Mouse (Mus musculus) cerebellum, postnatal 25 days (tissue): ENCODE measurements around the gene Pzp.
A peak's percentile ranks its signal among the peaks of the same experiment; 100 is the strongest.

Experiments used
- DNase-seq, 2 experiments: peaks; one replicate each; pipeline ENCODE4 v3.0.0; 2021; ENCODE audit warnings: mixed read lengths in 2 of 2

Gene Pzp

DNA sequence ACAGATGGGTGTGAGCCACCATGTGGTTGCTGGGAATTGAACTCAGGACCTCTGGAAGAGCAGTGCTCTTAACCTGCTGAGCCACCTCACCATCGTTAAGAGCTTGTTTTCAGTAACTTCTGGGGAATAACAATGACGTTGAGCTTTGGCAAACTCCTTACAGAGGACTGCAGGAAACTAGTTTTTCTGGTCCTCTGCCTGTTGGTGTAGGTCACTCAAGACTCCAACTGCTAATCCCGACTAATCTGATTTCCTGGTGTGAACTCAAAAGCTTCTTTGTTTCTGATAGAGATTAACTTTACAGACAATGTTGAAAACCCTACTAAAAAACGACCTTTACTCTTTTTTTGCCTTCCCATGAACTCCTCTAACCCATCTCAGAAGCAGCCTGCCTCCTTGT is 49.0 kb downstream of the Pzp start:
- DNase-seq = no peak

DNA sequence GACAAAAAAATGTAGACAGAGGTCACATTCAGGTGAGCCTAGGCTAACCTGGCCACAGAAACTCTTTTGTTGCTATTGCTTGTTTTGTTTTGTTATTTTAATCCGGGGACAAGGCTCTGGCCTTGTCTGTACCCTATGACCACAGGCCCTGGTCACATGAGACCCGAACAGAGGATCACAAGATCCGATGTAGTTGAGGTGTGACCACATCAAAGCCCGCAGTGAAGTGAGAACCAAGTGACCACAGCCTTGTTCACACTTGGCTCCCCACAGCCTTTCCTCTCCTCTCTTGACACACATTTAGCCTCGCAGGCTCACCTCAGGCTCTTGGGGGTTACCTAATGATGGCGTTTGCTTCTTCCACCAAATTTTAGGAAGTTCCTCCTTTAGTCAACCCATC is 52.4 kb downstream of the Pzp start:
- no peak for DNase-seq

DNA sequence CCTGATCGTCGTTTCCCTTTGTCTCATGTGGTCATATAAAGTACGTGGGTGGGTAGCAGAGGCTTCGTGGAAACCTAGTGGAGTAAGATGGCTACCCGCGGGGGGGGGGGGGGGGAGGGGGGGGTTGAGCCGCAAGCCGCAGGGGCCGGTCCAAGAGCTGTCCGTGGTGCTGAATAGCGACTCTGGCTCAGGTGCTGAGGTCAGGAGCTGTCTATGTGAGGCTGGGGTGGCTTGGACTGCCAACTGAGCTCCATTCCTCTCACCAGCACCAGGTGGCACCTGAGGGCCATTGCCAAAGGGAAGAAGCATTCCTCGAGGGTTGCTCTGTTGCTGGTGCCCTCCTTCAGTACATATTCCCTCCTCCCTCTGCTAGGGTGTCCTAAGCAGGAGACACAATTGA is 57.1 kb downstream of the Pzp start:
- DNase-seq = peak in 1 of 2 experiments; percentile 18

DNA sequence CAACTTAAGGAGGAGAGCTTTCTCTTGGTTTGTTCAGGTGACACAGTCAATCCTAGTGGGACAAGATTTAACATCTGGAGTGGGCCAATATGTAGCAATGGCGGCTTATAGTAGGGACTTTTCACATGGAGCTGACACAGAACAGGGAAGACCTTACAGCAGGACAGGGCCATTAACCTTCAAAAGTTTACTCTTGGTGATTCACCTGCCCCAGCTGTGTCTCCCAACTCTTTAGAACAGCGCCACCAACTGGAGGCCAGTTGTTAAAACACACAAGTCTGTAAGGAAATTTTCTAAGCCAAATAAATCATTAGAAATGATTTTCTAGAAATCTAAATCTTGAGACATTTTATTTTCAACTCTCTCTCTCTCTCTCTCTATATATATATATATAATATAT is 59.2 kb downstream of the Pzp start:
- DNase-seq = peak in 1 of 2 experiments; percentile 9

DNA sequence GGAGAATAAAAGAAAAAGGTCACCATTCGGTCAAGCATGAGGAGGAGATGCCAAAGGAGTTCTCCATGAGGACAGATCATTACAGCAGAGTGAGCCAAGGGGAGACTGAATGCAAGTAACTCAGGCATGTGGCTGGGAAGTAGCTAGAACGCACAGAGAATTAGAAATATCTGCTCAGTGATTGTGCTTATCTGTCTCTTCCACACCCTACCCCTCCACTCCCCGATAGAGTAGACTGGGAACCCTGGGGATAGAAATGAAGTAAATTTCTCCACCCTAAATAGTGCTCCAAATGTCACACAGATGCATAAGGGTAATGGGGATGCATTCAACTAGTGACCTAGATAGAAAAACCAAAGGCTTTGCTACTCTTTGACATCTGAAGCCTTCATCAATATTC is 60.0 kb downstream of the Pzp start:
- no peak for DNase-seq

DNA sequence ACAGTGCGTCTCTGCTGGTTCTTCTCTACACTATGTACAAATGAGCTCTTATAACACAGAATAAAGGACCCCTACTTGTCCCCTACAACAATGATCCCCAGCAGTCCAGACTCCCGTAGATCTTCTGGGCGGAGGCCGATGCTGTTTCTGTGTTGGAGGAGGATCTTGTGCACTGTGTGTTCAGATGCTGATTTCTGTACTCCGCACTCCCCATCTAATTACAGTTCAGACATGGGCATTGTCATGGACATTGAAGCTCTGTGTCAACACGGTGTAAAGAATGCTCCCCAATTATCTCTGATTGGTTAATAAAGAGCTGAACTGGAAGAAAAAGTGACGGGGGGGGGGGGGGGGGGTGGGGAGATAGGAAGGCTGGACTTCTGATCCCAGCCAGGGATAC is 60.5 kb downstream of the Pzp start:
- DNase-seq = no peak

DNA sequence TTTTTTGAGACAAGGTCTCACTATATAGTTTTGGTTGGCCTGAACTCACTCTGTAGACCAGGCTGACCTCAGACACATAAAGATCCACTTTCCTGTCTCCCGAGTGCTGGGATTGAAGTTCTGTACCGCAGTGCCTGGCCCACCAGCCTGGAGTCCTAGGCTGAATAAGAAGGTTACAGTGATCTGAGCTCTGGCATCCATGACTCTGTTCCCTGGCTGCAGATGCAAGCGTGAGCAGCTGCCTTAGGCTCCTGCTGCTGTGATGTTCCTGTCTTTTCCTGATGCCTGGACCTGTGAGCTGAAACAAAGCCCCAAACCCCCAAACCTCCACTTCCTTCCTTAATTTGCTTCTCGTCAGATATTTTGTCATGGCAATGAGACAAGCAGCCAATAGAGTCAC is 61.5 kb downstream of the Pzp start:
- DNase-seq = no peak

DNA sequence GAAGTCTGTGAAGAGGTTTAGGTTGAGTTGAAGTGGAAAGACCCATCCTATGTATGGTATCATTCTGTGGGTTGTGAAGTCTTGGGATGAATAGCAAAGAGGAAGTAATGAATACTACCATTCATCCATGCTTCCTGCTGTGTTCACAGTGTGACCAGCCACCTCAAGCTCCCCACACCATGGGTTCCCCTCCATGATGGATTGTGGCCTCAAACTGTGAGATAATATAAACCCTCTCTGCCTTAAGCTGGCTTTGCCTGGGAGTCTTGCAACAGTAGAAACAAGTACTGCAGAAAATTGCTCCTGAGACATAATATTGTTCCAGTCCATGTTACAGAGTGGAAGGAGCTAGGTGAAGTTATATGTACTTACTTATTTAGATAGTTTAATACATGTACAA is 64.9 kb downstream of the Pzp start:
- DNase-seq = no peak

DNA sequence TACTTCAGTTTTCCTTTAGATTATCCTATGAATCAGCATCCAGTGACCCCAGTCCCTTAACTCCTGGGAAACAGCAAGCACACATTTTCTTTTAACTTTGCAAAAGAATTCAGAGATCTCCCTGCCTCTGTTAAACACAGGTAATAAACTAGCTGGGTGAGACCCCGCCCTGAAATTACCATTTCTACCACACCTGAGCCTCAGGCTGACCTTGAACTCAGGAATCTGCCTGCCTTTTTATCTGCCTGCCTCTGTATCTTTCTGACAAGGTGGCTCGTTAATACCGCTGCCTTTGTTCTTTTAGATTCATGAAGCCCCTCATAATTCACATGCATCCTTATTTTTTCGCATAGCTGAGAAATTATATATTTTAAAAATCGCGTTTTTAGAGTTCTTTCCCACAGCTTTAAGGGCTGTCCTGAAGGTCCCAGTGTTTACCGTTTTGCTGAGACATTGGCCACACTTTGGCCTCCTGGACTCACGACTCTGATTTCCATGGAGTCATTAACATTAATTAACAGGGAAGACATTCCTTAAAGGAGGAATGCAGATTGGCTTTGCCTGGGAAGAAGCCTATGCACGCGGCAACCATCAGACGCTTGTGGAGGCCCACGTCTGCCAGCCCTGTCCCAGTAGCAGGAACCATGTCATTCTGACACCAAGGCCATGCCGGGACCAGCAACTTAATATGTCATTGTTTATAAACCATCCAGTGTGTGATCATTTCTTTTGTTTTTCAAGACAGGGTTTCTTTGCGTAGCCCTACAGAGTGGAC is 65.6 kb downstream of the Pzp start:
- no peak for DNase-seq

DNA sequence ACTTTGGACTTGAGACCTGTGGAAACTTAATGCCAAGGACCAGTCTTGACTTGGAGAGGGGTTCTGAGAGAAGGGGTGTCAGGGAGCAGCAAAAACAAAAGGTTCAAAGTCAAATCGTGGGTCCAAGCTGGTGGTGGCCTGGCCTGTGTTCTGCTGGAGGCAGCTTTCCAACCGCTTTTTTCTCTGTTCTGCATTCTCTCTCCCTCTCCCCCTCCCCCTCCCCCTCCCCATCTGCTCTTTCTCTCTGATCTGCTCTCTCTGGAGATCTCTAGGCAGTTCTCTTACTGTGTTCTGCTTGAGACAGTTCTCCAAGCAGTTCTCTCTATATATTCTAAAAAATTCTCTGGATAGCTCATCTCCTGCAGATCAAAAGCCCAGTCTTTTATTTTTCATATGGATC is 66.2 kb downstream of the Pzp start:
- peak in 1 of 2 experiments; percentile 21 for DNase-seq

DNA sequence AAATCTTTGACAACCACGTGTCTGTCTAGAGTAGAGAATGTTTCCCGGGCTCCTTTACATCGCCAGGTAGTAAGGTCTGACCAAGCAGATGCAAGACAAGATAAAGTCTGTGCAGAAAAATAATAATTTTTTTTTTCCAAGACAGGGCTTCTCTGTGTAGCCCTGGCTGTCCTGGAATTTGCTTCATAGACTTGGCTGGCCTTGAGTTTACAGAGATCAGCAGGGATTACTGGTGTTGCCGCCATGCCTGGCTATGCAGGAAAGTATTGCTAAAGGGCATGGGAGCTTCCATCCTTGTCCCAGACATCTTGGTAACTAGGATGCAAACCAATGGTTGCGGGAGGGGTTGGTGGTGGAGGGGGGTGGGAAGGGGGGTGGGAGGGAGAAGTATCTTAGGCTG is 69.3 kb downstream of the Pzp start:
- DNase-seq = no peak

DNA sequence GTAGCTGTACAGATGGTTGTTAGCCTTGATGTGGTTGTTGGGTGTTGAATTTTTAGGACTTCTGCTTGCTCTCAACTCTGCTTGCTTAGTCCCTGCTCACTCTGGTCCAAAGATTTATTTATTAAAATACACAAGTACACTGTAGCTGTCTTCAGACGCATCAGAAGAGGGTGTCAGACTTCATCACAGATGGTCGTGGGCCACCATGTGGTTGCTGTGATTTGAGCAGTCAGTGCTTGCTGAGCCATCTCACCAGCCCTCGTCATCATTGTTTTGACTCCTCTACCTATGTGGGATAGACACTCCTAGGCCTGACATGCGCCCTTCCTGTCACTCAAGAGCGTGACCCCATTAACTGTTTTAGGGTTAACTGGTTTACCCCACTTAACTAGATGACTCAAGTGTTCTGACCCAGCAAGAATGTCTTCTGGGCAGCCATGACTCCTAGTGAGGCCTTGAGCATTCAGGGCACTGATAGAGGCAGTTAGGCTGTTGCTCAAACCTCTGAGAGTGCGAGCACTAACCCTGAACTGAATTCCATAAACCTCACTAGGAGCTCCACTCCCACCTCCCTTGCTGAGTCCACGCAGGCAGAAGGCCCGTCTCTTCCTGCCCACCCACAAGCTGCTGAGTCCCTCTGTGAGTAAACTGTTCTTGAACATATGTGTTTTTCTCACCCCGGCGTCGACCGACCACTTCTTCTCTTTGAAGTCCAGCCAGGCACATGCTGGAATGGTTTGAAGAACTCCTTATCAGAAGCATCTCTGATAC is 70.5 kb downstream of the Pzp start:
- DNase-seq = no peak

DNA sequence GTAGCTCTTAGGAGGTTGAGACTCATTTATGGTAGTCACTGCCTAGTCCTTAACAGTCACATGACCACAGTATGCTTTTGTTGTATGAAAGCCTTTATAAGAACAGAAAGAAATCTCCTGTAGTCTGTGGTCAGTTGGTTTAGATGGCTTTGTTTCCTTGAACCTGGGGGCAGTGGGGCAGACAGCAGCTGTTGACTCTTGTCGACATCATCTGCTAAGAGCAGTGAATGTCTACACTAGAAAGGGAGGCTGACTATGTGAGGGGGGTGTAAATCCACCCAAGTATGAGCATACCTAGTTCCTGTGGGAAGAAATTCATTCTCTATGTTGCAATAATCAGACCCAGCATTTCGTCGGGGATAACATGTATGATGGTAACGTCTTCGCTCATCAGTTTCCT is 79.5 kb downstream of the Pzp start:
- DNase-seq = no peak

DNA sequence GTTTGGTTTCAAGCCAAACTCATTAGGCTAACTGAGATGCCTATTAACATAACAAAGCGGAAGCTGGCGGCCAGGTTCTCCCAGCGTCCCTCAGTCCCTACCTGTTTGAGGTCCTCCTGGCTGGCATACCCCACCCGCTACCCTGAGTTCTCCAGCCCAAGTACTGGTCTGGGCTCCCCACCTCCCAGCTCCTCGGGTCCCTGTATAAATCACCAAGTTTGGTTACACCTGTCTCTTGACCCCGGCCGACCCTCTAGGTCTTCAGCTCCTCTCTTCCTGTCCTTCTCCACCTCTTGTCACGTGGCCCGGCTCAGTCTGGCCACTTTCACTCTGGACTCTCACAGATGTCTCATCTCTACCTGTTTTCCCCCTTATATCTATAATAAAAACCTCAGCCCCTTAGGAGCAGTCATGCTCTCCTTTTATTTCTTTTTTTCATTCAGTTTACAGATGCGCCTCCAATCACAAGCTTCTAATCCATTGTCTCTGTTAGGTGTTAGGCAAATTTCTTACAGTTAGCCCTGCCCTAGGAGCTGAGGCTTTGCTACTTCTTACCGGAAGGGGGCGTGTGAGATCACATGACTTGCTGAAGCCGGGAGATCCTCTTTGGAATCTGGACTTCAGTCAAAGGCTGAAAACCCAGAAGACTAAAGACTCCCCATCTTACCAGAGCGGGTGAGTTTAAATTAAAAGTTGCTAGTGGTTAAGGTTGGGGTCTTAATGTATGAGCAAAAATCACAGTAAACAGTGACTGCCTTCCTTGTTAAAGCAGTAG is 80.6 kb downstream of the Pzp start:
- peak; percentile 62 to 77 for DNase-seq

DNA sequence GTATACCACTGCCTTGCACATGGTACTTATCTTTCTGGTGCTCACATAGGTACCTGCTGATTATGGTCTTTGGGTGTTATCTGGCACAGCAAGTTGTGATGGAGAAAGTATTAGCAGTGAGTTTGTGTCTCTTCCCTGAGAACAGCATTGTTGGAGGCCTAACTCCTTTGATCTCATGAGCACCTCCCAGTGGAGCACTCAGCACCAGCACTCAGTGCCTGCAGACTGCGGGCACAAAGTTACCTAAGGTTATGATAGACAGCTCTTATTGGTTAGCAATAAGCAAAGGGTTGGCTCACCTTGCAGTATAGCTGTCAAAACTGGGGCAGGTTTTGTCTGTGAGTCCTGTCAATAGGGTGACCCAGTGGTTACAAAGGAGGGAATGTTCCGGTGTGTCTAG is 86.3 kb downstream of the Pzp start:
- DNase-seq = no peak

DNA sequence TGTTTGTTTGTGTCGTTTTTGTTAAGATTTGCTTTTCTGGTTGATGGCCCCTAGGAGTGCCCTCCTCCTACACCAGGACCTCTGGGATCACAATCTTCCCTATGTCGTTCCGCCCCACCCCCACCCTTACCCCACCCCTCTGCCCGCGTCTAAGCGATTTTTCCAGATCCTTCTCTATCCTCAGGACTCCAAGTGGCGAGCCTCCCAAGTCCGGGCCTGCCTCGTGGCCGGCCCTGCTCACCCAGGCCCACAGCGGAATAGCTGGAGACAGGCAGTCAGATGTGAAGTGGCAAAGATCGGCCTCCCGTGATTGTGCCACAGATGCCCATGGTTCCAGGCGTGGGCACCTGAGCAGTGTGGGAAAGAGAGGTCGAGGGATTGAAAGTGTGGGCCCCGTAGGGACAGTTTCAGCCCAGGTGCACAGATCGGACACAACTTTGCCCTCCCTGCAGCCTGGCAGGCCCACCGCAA is 87.6 kb downstream of the Pzp start:
- DNase-seq = peak; percentile 34 to 48

DNA sequence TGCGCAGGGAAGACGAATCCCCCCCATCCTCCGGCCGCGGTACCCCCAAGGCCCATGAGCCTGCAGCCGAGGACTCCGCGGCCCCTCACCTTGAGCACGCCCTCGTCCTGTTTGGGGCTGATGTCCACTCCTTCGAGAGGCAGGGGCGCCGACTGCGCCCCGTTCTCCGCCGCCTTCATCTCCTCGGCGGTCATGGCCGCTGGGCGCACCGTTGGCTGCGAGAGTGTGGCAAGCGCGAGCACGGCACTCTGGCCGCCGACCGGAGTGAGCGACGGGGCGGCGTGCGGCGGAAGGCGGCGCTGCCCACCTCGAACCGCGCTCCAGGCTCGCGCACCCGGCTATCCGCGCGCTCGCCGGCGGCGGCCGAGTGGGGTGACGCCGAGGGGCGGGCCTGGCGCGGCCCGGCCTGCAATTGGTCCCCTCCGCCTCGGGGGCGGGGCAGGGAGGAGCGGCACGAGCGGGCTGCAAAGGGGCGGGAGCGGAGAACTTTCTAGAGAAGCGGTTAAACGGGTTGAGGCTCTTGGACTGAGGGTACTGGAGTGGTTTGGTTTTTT is 88.1 kb downstream of the Pzp start, which contains the start of gene Fkbp4:
TSS of gene Fkbp4 (minus strand) at position 361 of the 554 bp plus-strand sequence.
- peak; percentile 94 to 97 for DNase-seq

DNA sequence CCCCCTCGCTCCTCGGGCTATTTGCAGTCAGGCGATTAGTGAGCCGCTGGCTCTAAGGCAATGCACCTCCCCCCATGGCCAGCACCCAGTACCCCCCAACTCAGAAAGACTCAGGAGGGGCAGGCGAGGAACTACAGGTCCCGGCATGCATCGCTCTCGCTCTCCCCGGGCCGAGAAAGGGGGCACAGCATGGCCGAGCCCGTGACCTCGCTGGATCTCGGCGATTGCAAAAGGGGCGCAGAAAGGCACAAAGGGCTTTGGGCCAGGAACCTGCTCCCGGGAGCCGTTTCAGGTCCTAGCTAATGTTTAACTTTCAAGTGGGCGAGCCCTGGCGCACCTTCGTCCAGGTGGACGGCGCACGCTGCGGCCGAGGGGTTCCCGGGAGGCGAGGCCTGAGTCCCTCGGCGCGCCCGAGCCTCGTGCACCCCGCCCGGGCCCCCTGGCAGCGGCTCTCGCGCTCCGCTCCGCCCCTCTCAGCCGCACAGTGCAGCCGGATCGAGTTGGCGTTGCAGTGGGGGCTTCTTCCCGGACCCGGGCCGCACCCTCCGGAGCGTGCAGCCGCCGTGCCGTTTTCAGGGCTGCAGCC is 88.7 kb downstream of the Pzp start:
- DNase-seq = peak; percentile 80 to 81

DNA sequence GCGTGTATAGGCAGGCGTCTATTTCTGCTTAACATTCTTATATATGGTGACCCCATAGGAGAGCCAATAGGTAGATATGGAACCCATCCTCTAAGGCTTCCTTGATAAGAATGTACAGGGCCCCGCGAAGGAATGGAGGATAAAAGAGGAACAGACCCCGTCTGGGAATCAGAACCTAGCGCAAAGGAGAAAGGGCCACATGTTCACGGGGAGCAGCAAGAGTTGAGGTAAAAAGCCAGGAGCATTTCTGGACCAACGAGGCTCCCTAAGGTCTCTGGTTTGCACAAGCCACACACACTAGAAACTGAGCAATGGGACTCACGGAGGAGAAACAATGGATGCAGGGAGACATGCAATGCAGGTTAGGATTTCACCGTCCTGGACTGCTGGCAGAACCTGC is 89.2 kb downstream of the Pzp start:
- DNase-seq = no peak

DNA sequence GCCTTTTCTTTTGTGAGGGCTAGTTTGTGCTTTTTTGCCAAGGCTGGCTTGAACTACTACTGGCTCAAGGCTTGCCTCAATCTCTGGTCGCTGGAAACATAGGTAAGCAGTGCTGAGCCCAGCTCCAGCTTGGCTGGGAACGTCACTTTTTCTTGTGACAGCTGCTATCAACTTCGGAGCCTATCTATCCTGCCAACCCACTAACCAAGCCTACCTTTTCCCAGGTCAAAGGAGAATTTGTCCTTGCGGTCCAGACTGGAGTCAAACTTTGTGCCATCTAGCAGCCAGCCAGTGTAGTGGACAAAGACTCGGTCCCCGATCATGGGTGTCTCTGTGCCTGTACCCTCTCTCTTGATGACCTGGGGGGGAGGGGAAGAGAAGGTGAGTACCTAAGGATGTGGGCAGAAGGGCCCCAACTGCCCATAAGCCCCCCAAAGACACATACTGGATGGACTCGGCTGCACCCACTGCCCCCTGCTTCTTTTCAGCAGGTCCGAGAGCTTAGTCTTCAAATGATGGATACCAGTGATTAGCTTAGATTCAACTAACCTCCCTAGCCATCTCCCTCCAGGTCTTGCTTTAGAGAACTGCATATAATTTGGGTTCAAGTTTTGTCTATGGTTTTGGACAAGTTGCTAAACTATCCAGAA is 90.0 kb downstream of the Pzp start:
- no peak for DNase-seq

DNA sequence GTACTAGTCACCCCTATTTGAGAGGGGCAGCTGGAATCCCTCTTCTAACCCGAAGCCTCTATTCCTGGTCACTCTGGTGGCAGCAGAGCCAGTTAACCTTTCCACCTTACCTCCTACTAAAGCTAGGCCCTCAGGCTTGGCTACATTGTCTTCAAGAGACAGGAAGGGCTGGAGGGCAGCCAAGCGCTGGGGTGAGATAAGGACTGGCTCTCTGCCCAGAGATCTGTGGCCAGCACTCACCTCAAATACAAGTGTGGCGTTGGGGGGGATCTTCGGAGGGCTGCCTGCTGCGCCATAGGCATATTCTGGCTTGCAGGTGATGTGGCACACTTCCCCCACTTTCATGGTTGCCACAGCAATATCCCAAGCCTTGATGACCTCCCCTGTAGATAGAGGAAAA is 91.0 kb downstream of the Pzp start:
- peak; percentile 86 to 90 for DNase-seq
